Mouse (Mus musculus): ENCODE measurements around the gene Narfl. TPM values are rescaled to one million over a fixed set of nuclear protein-coding genes. Genes with fewer than 3 reads are reported as not detected.

Narfl gene
- total and polyA plus RNA-seq, 2 experiments: 14.9 to 22.5 TPM

DNA sequence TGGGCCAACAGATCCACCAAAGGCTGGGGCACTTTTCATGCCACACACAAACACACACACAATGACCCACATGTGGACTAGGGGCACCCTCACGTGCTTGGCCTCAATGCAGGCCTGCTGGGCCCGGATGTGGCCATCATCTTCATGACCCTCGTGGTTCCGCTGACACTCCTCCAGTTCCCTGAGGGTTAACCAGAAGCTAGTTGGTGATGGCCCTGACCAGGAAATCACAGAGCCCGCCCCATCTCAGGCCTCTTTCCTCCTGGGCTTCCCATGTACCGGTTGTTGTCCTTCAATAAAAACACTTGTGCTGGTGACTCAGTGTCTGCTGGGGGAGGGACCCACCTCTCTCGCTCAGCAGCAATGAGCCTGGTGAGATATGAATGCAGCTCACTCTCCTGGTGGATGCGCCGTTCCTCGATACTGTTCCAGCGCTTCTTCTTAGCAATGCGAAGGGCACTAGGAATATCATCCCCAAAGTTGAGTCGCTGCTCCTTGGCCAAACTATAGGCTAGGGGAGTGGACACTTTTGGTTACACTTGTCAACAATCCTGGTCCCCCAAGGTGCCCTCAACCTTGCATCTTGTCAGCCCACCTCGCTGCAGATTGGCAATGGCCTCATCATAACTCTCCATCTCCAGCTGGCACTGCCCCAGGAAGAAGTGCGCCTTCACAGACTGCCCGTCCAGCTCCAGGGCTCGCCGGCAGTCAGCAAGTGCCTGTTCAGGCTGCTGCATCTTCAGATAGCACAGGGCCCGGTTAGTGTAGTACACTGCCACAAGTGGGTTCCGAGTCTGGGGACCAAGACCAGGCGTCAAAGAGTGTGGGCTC lies 58.1 kb downstream of the Narfl start:
- peaks cover 26% of the 10 kb centered on the region for H3K79me2 ChIP-seq (ENCODE audit: control insufficient read depth, insufficient read depth, low read length)
- no peaks in the 10 kb centered on the region for H3K27me3 ChIP-seq (ENCODE audit: control insufficient read depth, insufficient read depth, low read length)
- peak overlapping the region; percentile 80 for H3K4me3 ChIP-seq (ENCODE audit: insufficient read depth, low read depth, low read length)
- peak overlapping the region; percentile 90 for H3K27ac ChIP-seq (replicated peaks; ENCODE audit: insufficient read depth, low read depth, low read length)
- no peak for TF ChIP-seq CTCF (IDR thresholded peaks at IDR 0.05; ENCODE audit: low read depth, low read length)
- TF ChIP-seq POLR2A (IDR thresholded peaks at IDR 0.05; ENCODE audit: extremely low read depth, insufficient read depth, low read length): no peak
- peaks cover 45% of the 10 kb centered on the region for H3K4me1 ChIP-seq (ENCODE audit: control insufficient read depth, insufficient read depth, low read length)
- no peak for DNase-seq (ENCODE audit: extremely low read depth, low read depth, low spot score)
- H3K36me3 ChIP-seq (ENCODE audit: control insufficient read depth, insufficient read depth, low read length): 0 out of 2 replicates have a peak, but pooled peaks cover 4% of the 10 kb centered on the region
- WGBS: 37% methylated on average over 21 of the region's 21 CpGs
- H3K9ac ChIP-seq (ENCODE audit: low read depth, low read length): peak overlapping the region; percentile 94

DNA sequence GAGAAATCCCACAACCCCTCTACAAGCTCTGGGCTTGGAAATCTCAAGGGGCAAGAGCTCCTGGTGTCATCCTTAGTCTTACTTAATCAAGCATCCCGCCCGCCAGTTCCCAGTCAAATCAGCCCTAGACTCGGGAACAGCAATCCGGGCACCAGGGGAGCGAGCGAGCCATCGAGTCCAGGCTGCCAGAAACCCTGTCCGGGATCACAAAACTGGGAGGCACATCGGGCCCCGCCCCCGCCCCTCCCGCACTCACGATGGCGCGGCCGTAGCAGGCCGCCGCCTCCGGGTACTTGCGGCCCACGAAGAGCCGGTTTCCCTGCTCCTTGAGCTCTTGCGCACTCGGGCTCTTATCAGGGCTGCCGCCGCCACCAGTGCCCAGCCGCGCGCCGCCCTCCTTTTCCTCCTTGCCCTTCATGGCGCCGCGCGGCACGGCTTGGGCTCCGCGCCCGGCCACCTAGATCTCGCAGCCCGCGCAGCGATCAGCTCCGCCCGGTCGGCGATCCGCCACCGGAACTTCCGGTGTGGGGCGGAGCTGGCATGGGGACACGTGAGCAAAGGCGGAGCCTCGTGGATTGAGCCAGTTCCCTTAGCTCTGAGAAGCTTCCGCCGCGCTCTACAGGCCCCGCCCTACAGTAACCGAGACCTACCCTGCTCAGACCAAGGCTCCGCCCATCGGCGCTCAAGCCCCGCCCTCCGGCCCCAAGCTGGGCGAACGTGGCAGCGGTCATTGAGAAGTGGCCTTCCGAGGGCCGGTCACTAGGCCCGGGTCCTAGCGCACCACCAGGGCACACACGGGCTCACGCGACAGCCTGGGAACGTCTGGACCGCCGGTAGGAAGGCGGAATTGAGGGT lies 59.1 kb downstream of the Narfl start:
- DNase-seq (ENCODE audit: extremely low read depth, low read depth, low spot score): peak; percentile 96
- peak overlapping the region; percentile 94 for H3K9ac ChIP-seq (ENCODE audit: low read depth, low read length)
- under 1% methylated on average over 76 of the region's 77 CpGs for WGBS
- 0 out of 2 replicates have a peak, but pooled peaks cover 4% of the 10 kb centered on the region for H3K36me3 ChIP-seq (ENCODE audit: control insufficient read depth, insufficient read depth, low read length)
- peak overlapping the region; percentile 97 for H3K27ac ChIP-seq (replicated peaks; ENCODE audit: insufficient read depth, low read depth, low read length)
- H3K4me1 ChIP-seq (ENCODE audit: control insufficient read depth, insufficient read depth, low read length): peaks cover 51% of the 10 kb centered on the region
- H3K4me3 ChIP-seq (ENCODE audit: insufficient read depth, low read depth, low read length): peak overlapping the region; percentile 80
- TF ChIP-seq POLR2A (IDR thresholded peaks at IDR 0.05; ENCODE audit: extremely low read depth, insufficient read depth, low read length): peak; percentile 66
- 0 out of 2 replicates have a peak, but pooled peaks have one; percentile 2 for TF ChIP-seq CTCF (IDR thresholded peaks at IDR 0.05; ENCODE audit: low read depth, low read length)
- H3K27me3 ChIP-seq (ENCODE audit: control insufficient read depth, insufficient read depth, low read length): no peaks in the 10 kb centered on the region
- H3K79me2 ChIP-seq (ENCODE audit: control insufficient read depth, insufficient read depth, low read length): peaks cover 26% of the 10 kb centered on the region

Other genes starting within 250 kb of the Narfl start
- not detected in 2 replicates for gene Sox8, start 203.1 kb upstream of the Narfl start, total RNA-seq (2014; rRNA removed)
- gene Sox8, start 203.1 kb upstream of the Narfl start, polyA plus RNA-seq (2012; rRNA removed): not detected in 2 replicates
- 26.9 and 31.3 TPM in 2 replicates for gene Lmf1, start 194.7 kb upstream of the Narfl start, total RNA-seq (2014; rRNA removed)
- gene Lmf1, start 194.7 kb upstream of the Narfl start, polyA plus RNA-seq (2012; rRNA removed): 35.2 and 38.4 TPM in 2 replicates
- not detected in 2 replicates for gene Gng13, start 56.6 kb upstream of the Narfl start, total RNA-seq (2014; rRNA removed)
- not detected in 2 replicates for gene Gng13, start 56.6 kb upstream of the Narfl start, polyA plus RNA-seq (2012; rRNA removed)
- 0.18 and 0.47 TPM in 2 replicates for gene Chtf18, start 46.4 kb upstream of the Narfl start, total RNA-seq (2014; rRNA removed)
- 0.31 and 0.35 TPM in 2 replicates for gene Chtf18, start 46.4 kb upstream of the Narfl start, polyA plus RNA-seq (2012; rRNA removed)
- gene Rpusd1, start 46.1 kb upstream of the Narfl start, total RNA-seq (2014; rRNA removed): 1.0 and 2.1 TPM in 2 replicates
- gene Rpusd1, start 46.1 kb upstream of the Narfl start, polyA plus RNA-seq (2012; rRNA removed): 7.3 and 9.0 TPM in 2 replicates
- not detected in 2 replicates for gene Mslnl, start 37.7 kb upstream of the Narfl start, total RNA-seq (2014; rRNA removed)
- gene Mslnl, start 37.7 kb upstream of the Narfl start, polyA plus RNA-seq (2012; rRNA removed): not detected in 2 replicates
- gene Msln, start 19.4 kb upstream of the Narfl start, total RNA-seq (2014; rRNA removed): 0.34 and 0.74 TPM in 2 replicates
- 1.1 and 2.0 TPM in 2 replicates for gene Msln, start 19.4 kb upstream of the Narfl start, polyA plus RNA-seq (2012; rRNA removed)
- gene Haghl, start 11.9 kb downstream of the Narfl start, total RNA-seq (2014; rRNA removed): 6.0 and 6.7 TPM in 2 replicates
- 11.2 and 14.1 TPM in 2 replicates for gene Haghl, start 11.9 kb downstream of the Narfl start, polyA plus RNA-seq (2012; rRNA removed)
- not detected in 2 replicates for gene Ccdc78, start 12.8 kb downstream of the Narfl start, total RNA-seq (2014; rRNA removed)
- 0.06 TPM in 1 of 2 replicates, not detected in the other for gene Ccdc78, start 12.8 kb downstream of the Narfl start, polyA plus RNA-seq (2012; rRNA removed)
- 55.0 and 69.3 TPM in 2 replicates for gene Fam173a, start 19.1 kb downstream of the Narfl start, total RNA-seq (2014; rRNA removed)
- 89.3 and 106 TPM in 2 replicates for gene Fam173a, start 19.1 kb downstream of the Narfl start, polyA plus RNA-seq (2012; rRNA removed)
- gene AC134908.4, start 21.9 kb downstream of the Narfl start, total RNA-seq (2014; rRNA removed): 0.28 and 0.54 TPM in 2 replicates
- gene AC134908.4, start 21.9 kb downstream of the Narfl start, polyA plus RNA-seq (2012; rRNA removed): 0.35 and 0.37 TPM in 2 replicates
- gene Metrn, start 23.4 kb downstream of the Narfl start, total RNA-seq (2014; rRNA removed): 11.7 and 22.2 TPM in 2 replicates
- gene Metrn, start 23.4 kb downstream of the Narfl start, polyA plus RNA-seq (2012; rRNA removed): 21.6 and 37.1 TPM in 2 replicates
- 0.07 TPM in 1 of 2 replicates, not detected in the other for gene Fbxl16, start 35.3 kb downstream of the Narfl start, total RNA-seq (2014; rRNA removed)
- gene Fbxl16, start 35.3 kb downstream of the Narfl start, polyA plus RNA-seq (2012; rRNA removed): 0.12 and 0.33 TPM in 2 replicates
- gene Wdr24, start 49.9 kb downstream of the Narfl start, total RNA-seq (2014; rRNA removed): 13.3 and 15.6 TPM in 2 replicates
- gene Wdr24, start 49.9 kb downstream of the Narfl start, polyA plus RNA-seq (2012; rRNA removed): 23.9 and 24.8 TPM in 2 replicates
- 25.6 and 30.5 TPM in 2 replicates for gene Jmjd8, start 55.1 kb downstream of the Narfl start, total RNA-seq (2014; rRNA removed)
- gene Jmjd8, start 55.1 kb downstream of the Narfl start, polyA plus RNA-seq (2012; rRNA removed): 75.0 and 78.4 TPM in 2 replicates
- gene Stub1, start 59.6 kb downstream of the Narfl start, total RNA-seq (2014; rRNA removed): 50.4 and 55.3 TPM in 2 replicates
- 81.3 and 94.4 TPM in 2 replicates for gene Stub1, start 59.6 kb downstream of the Narfl start, polyA plus RNA-seq (2012; rRNA removed)
- 0.40 and 0.74 TPM in 2 replicates for gene Rhbdl1, start 63.5 kb downstream of the Narfl start, total RNA-seq (2014; rRNA removed)
- 3.8 and 5.5 TPM in 2 replicates for gene Rhbdl1, start 63.5 kb downstream of the Narfl start, polyA plus RNA-seq (2012; rRNA removed)
- 2.7 and 4.8 TPM in 2 replicates for gene Gm20683, start 68.0 kb downstream of the Narfl start, total RNA-seq (2014; rRNA removed)
- 19.1 and 26.9 TPM in 2 replicates for gene Gm20683, start 68.0 kb downstream of the Narfl start, polyA plus RNA-seq (2012; rRNA removed)
- 18.0 and 20.9 TPM in 2 replicates for gene Rhot2, start 71.1 kb downstream of the Narfl start, total RNA-seq (2014; rRNA removed)
- gene Rhot2, start 71.1 kb downstream of the Narfl start, polyA plus RNA-seq (2012; rRNA removed): 63.0 and 71.1 TPM in 2 replicates
- gene Wdr90, start 87.7 kb downstream of the Narfl start, total RNA-seq (2014; rRNA removed): 2.7 and 3.3 TPM in 2 replicates
- gene Wdr90, start 87.7 kb downstream of the Narfl start, polyA plus RNA-seq (2012; rRNA removed): 9.0 and 14.1 TPM in 2 replicates
- gene Mcrip2, start 95.0 kb downstream of the Narfl start, total RNA-seq (2014; rRNA removed): 26.1 and 36.0 TPM in 2 replicates
- gene Mcrip2, start 95.0 kb downstream of the Narfl start, polyA plus RNA-seq (2012; rRNA removed): 139 and 141 TPM in 2 replicates
- gene Mettl26, start 101.3 kb downstream of the Narfl start, total RNA-seq (2014; rRNA removed): 129 and 131 TPM in 2 replicates
- gene Mettl26, start 101.3 kb downstream of the Narfl start, polyA plus RNA-seq (2012; rRNA removed): 415 and 439 TPM in 2 replicates
- 0.07 and 0.09 TPM in 2 replicates for gene Wfikkn1, start 107.1 kb downstream of the Narfl start, total RNA-seq (2014; rRNA removed)
- gene Wfikkn1, start 107.1 kb downstream of the Narfl start, polyA plus RNA-seq (2012; rRNA removed): 0.24 and 0.92 TPM in 2 replicates
- 6.1 and 7.2 TPM in 2 replicates for gene Rab40c, start 146.0 kb downstream of the Narfl start, total RNA-seq (2014; rRNA removed)
- 22.8 and 24.1 TPM in 2 replicates for gene Rab40c, start 146.0 kb downstream of the Narfl start, polyA plus RNA-seq (2012; rRNA removed)
- gene Pigq, start 171.2 kb downstream of the Narfl start, total RNA-seq (2014; rRNA removed): 11.5 and 16.0 TPM in 2 replicates
- gene Pigq, start 171.2 kb downstream of the Narfl start, polyA plus RNA-seq (2012; rRNA removed): 51.6 and 52.5 TPM in 2 replicates
- 1.2 TPM in 1 of 2 replicates, not detected in the other for gene Nhlrc4, start 171.2 kb downstream of the Narfl start, total RNA-seq (2014; rRNA removed)
- gene Nhlrc4, start 171.2 kb downstream of the Narfl start, polyA plus RNA-seq (2012; rRNA removed): 0.04 TPM in 1 of 2 replicates, not detected in the other
- gene A930017K11Rik, start 178.8 kb downstream of the Narfl start, total RNA-seq (2014; rRNA removed): not detected in 2 replicates
- not detected in 2 replicates for gene A930017K11Rik, start 178.8 kb downstream of the Narfl start, polyA plus RNA-seq (2012; rRNA removed)
- gene Capn15, start 212.0 kb downstream of the Narfl start, total RNA-seq (2014; rRNA removed): 1.8 and 3.0 TPM in 2 replicates
- 16.8 and 23.3 TPM in 2 replicates for gene Capn15, start 212.0 kb downstream of the Narfl start, polyA plus RNA-seq (2012; rRNA removed)

Measured in liver, adult 2 months (tissue).